Mouse (Mus musculus) embryonic stem cell, embryonic (primary cell): ENCODE measurements at regions not wholly inside any gene's neighbourhood (a gene's known extent, or its start where the extent isn't known, plus 50 kb on each side); places are given as distances from the start of the nearest gene placed in this dataset.
"Not testable (repeated sequence)": the region's sequence is repeated elsewhere in the genome, so short reads cannot be mapped to it uniquely, and the experiment has no call there.

Experiments used
- CTCF ChIA-PET, 4 experiments: fragments of 300-600 bp in 2 of 4; fragments of 350-600 bp in 2 of 4; sonication (Branson Sonifier 250); formaldehyde crosslinking; loops; one replicate each; lab custom pipeline; 2022; ENCODE audit warnings: inconsistent platforms in 2 of 4; lab: Charles Lee
- POLR2A ChIA-PET, 4 experiments: fragments of 300-600 bp in 2 of 4; fragments of 350-600 bp in 2 of 4; sonication (Branson Sonifier 250); formaldehyde crosslinking; loops; one replicate each; lab custom pipeline; 2022; ENCODE audit warnings: antibody characterized with exemption in 4 of 4, inconsistent platforms in 1 of 4; lab: Charles Lee

DNA sequence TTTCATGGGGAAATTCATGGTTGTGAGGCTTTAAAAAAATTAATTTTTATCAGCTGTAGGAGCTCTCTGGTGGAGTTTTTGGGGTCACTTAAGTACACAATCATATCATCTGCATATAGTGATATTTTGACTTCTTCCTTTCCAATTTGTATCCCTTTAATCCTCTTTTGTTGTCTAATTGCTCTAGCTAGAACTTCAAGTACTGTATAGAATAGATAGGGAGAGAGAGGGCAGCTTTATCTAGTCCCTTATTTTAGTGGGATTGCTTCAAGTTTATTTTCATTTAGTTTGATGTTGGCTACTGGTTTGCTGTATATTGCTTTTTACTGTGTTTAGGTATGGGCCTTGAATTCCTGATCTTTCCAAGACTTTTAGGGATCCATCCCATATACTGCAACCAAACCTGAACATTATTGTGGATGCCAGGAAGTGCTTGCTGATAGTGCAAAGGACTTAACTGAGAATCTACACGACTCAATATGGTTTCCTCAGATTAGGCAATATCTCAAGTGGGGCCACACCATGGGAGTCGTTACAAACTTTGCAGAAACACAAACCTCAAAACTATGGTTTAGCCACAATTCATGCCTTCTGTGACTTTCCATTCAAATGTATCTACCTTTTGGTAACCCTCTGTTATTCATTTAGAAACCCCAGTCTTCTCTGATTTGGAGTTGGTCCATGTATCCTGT lies 878.4 kb upstream of the Olfr1507 start:
- POLR2A ChIA-PET, CTCF ChIA-PET: not testable (repeated sequence)

DNA sequence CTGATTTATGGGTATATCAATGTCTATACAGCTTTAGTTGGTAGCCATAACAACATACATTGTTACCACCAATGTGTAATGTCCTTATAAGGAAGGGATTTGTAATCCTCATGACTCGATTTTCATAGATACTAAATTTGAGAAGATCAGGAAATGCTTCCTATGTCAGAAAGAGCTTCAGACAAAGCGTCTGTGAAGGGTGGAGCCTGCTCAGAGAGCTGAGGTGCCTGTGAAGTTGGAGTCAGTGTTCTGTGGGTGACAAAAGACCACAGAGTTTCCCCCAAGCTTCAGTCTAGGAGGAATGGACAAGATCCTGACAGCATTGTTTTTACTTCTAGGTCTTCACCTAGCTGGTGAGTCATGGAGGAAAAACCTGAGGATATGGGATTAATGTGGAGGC lies 874.2 kb upstream of the Olfr1507 start:
- POLR2A ChIA-PET = no interaction called here
- CTCF ChIA-PET = no interaction called here

DNA sequence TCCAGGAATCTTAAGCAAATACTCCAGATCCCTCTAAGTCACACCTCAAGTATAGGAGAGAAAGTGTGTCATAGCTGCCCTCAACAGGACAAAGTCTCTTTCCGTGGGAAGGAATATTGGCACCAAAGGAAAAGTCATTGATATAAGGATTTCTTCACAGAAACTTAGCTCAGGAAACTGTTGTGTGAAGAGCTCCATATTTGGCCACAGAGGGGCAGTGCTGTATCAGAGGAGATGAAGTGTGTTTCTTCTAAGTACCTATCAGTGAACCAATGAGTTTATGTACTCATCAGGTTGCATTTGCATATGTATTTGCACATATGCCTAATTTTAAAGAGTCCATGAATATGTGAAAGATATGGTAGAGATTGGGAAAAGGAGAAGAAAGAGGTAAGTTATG lies 871.9 kb upstream of the Olfr1507 start:
- CTCF ChIA-PET, POLR2A ChIA-PET: not testable (repeated sequence)

DNA sequence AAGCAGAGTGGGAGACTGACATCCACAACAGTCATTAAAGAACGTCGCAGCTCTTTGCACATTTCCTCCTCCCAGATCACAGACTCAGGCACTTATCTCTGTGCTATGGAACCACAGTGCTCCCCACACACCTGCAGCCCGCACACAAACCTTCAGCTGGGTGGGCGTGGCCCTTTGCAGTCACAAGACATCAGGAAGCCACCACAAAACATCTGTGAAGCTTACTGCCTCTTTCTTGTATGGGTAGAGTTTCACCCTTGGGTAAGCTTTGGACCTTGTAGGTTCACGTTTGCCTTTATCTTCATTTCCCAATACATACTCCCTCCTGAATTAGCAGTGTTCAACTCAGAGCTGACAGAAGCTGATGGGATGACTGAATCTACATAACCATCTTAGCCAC lies 868.4 kb upstream of the Olfr1507 start:
- CTCF ChIA-PET, POLR2A ChIA-PET: not testable (repeated sequence)

DNA sequence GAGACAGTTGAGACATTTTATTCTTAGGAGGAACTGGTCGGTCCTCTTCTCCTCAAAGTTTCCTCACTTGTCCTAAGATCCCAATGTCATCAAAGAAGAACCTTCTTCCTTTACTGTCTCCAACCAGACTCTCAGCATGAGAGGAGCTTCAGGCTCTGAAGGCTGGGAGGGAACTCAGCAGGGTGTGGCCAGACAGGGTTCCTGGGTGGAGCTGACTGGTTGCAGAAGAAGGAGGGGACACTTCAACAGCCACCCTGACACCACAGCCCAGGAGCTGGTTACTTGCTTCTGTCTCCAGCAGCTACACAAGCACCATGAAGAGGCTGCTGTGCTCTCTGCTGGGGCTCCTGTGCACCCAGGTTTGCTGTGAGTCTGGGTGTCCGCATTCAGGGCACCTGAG lies 866.5 kb upstream of the Olfr1507 start:
- CTCF ChIA-PET, POLR2A ChIA-PET: not testable (repeated sequence)

DNA sequence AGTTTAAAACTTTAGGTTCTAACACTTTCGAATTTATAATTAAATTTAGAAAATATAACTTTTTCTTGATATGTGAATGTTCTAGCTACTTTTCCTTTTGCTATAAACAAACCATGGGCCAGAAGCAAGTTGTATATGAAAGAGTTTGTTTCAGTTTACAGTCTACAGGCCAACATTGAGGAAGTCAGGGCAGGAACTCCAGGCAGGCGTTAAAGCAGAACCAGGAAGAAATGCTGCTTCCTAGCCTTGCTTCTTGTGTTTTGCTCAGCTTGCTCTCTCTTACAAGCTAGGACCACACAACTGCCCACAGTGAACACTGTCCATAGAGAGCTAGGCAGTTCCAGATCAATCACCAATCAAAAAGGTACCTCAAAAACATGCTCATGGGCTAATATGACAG lies 861.9 kb upstream of the Olfr1507 start:
- POLR2A ChIA-PET, CTCF ChIA-PET: not testable (repeated sequence)

DNA sequence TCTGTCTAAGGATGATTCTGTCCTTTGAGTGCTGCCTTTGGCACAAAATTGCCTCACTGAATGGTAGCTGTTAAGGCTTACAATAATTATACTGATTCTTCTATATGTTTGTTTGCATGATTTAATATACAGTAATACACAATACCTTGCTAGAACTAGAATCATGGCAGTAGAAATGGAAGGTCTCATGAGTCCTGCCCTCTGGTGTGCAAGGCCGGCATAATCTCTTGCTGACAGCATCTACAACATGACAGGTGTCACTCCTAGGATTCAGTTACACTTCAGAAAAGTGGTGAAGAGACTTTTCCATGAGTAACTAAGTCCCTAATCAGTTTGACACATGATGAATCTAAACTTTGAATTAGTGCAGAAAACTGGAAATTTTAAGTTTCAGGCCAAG lies 861.2 kb upstream of the Olfr1507 start:
- CTCF ChIA-PET, POLR2A ChIA-PET: not testable (repeated sequence)

DNA sequence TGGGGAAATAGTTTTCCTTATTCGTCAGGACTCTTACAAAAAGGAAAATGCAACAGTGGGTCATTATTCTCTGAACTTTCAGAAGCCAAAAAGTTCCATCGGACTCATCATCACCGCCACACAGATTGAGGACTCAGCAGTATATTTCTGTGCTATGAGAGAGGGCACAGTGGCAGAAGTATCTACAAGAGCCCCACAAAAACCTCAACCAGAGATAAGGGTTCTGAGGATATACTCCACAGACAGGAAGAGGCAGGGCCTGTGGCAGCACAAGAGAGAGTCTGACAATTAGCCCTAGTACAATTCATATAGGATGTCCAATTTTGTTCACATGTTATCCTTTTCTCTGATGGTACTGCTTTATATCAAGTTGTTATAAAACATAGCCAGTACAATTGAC lies 855.9 kb upstream of the Olfr1507 start:
- CTCF ChIA-PET, POLR2A ChIA-PET: not testable (repeated sequence)

DNA sequence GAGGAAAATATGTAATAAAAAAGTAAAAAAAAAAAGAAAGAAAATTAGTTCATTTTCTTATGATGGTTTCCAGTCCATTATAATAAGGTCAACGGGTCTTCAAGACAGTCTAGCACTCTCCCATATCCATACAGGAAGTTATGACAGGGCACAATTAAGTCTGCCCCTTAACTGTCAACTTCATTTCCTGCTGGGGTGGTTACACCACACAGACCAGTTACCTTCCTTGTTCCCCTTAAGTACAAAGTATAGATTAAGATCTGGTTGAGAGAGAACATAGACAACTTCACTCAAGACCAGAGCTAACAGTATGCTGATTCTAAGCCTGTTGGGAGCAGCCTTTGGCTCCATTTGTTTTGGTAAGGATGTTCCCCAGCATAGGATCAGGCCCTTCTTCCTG lies 855.2 kb upstream of the Olfr1507 start:
- POLR2A ChIA-PET, CTCF ChIA-PET: not testable (repeated sequence)

DNA sequence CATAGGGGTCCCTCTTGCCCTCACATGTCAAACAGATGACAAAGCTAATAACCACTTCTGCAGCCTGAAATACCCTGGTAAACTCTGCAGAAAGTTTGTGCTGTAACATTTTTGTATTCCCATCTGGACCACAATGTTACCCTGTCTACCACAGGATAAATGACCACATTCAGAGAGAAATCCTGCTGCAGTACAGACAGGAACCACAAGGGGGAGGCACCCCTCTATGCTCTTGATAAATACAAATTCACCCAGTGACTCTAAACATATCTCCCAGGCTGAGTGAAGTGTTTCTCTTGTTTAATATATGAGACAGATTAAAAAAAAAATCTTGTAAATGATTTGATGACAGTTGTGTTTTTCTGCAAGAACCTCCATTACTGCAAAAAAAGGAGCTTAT lies 853.6 kb upstream of the Olfr1507 start:
- CTCF ChIA-PET, POLR2A ChIA-PET: not testable (repeated sequence)

DNA sequence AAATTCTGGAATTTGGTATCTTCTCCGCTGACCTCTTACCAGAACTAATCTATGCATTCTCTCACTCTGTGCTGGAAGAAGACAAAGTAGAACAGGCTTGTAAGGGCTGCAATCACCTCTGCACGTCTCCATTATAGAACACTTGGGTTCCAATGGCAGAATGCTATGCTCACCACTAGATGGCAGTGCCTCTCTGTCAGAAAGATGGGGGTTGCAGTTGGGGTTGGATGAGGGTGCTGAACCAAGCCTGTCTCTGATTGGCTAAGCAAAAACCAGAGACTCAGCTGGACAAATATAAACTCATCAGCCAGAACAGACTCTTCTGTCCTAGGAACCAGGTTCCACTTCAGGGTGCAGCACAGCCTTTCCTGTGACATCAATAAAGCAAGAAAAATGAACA lies 850.0 kb upstream of the Olfr1507 start:
- CTCF ChIA-PET = interaction anchor here in 1 of 4 experiments (0.7 kb wide), 1 partner anchor 459 kb away, joined by 3 read pairs; no protein-coding TSS in a partner anchor
- POLR2A ChIA-PET = not testable (repeated sequence)

DNA sequence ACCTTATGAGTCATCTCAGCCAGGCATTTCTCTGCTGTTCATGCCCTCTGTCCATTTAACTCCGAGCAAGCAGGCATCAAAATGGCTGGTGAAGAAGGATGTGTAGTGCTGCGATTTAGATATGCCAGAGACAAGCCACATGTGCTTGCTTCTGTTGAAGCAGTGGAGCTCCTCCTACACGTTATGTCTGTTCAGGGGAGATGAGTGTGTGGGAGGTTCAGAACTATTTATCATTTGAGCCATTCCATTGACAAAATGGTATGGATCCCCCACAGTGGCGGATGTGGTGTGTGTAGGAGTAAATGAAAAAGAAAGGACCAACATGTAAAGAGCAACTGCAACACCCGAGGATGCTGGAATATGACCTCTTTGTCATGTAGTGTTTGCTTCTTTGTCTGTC lies 848.3 kb upstream of the Olfr1507 start:
- POLR2A ChIA-PET = interaction anchor here in 1 of 4 experiments (0.6 kb wide), 1 partner anchor 879 kb away, joined by 3 read pairs; no protein-coding TSS in a partner anchor

DNA sequence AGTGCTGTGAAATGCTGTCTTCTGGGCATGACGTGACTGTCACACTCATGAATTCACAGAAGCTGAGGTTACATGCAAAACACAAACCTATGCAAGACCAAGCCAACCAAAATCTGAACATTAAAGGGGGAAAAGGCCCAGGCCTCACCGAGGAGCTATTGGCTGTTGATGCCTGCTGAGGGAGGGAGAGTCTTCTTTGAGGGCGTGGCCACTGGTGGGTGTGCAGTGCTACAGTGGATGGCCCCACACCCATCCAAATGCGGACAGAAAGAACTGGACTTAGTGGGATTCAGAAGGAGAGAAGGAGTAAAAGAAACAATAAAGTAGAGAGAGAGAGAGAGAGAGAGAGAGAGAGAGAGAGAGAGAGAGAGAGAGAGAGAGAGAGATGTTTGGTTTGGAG lies 843.6 kb upstream of the Olfr1507 start:
- CTCF ChIA-PET, POLR2A ChIA-PET: not testable (repeated sequence)

More for the DNA sequence above, 848.3 kb upstream of the Olfr1507 start:
- CTCF ChIA-PET = not testable (repeated sequence)

DNA sequence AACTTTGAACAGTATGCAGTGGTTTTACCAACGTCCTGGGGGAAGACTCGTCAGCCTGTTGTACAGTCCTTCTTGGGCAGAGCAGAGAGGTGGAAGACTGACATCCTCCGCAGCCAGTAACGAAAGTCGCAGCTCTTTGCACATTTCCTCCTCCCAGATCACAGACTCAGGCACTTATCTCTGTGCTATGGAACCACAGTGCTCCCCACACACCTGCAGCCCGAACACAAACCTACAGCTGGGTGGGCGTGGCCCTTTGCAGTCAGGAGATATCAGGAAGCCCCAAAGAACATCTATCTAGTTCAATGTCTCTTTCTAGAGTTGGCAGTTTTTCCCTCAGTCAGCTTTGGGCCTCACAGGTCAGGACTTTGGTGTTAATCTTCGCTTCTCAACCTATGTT lies 841.9 kb upstream of the Olfr1507 start:
- CTCF ChIA-PET, POLR2A ChIA-PET: not testable (repeated sequence)

DNA sequence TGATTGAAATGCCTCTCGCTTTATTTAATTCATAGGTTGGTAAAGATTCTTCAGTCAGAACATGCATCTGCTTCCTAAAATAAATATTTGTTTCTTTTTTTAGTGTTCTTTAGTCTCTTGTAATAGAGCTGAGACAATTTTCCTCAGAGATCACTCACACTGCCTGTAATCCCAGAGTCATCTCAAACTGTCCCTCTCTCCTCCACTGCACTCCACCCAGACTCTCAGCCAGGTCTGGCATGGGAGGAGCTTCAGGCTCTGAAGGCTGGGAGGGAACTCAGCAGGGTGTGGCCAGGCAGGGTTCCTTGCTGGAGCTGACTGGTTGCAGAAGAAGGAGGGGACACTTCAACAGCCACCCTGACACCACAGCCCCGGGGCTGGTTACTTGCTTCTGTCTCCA lies 841.2 kb upstream of the Olfr1507 start:
- POLR2A ChIA-PET, CTCF ChIA-PET: not testable (repeated sequence)

DNA sequence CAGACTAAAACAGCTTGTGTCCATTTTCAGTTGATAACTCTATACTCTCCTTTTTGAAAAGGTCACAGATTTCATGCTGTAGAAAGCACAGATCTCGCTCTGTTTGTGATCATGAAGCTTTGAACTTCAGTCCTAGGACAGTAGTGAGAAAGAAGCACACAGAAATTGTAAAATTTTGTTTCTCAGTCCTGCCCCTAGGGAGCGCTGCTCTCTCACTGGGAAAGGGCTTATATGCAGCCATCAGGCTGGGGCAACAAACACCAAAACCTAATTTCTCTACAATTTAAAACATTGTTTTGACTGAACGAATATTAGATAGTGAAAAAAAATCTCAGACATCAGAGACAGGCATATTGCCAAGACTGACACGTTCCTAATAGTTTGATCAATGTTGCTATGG lies 838.9 kb upstream of the Olfr1507 start:
- POLR2A ChIA-PET = not testable (repeated sequence)

DNA sequence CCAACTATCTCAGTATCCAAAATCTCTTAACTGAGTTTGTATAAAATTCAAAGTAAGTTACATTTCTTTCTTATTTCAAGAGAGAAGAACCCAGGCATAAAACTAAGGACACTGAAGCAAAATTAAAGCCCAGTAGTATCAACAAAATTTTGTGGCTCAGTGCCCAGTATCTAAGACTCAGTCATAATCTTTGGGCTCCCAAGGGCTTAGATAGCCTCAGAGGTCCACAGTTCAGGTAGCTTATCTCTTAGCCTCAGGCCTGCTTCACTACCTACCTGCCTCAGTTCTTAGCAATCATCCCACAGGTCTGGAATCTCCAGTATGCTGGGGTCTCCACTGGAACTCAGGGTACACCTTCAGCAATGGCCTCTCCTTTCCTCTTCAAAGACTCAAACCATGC lies 835.6 kb upstream of the Olfr1507 start:
- CTCF ChIA-PET, POLR2A ChIA-PET: not testable (repeated sequence)

More for the DNA sequence above, 838.9 kb upstream of the Olfr1507 start:
- CTCF ChIA-PET = not testable (repeated sequence)

DNA sequence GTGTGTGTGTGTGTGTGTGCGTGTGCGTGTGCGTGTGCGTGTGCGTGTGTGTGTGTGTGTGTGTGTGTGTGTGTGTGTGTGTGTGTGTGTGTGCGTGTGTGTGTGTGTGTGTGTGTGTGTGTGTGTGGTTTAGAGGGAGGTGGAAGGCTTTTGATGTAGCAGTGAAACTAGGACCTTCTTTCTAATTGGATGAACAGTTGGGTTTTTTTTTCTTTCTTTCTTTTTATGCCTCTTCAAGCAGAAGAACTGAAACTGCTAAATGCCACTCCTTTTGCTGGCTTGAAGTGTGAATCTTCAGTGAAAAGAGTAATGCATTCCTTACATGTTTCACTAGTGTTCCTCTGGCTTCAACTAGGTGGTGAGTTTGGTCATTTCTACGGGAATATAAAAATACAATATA lies 828.8 kb upstream of the Olfr1507 start:
- CTCF ChIA-PET, POLR2A ChIA-PET: not testable (repeated sequence)

DNA sequence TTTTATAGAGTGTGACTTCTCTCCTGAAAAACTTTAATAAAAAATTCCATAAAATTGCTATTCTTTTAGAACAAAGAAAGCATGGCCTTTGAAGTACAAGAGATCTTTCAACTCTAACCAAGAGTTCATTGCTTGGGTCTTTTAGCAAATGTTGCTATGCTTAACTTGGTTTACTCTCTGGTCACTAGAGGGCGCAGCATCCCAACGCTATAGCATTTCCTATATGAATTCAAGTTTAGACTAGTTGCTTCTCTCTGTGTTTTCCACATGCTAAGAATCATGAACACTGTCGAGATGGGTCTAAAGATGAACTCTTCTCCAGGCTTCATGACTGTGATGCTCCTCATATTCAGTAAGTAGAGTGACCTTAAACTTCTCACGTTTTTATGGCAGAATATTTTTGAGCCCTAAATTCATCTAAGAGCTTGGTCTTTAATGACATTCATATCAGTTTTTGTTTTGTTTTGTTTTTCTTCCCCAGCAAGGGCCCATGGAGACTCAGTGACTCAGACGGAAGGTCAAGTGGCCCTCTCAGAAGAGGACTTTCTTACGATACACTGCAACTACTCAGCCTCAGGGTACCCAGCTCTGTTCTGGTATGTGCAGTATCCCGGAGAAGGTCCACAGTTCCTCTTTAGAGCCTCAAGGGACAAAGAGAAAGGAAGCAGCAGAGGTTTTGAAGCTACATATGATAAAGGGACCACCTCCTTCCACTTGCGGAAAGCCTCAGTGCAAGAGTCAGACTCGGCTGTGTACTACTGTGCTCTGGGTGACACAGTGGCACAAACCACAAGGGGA lies 823.2 kb upstream of the Olfr1507 start:
- CTCF ChIA-PET, POLR2A ChIA-PET: not testable (repeated sequence)

DNA sequence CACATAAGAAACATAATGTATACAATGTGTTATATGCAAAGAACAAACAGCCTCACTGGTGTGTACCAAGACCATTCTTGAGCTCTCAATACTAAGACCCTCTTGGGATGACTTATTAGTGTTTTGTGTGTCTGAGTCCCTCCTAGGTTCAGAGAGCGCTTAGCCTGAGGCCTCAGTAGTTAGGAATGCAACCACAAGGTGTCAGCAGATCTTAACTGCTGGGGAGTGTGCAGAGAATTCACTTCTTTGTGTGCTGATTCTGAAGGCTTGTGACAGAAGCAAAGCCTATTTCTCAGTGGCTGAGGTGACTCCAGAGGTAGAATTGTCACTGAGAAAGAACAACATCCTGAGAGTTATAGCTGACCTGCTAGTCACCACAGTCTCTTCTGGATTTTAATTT lies 816.9 kb upstream of the Olfr1507 start:
- POLR2A ChIA-PET, CTCF ChIA-PET: not testable (repeated sequence)

DNA sequence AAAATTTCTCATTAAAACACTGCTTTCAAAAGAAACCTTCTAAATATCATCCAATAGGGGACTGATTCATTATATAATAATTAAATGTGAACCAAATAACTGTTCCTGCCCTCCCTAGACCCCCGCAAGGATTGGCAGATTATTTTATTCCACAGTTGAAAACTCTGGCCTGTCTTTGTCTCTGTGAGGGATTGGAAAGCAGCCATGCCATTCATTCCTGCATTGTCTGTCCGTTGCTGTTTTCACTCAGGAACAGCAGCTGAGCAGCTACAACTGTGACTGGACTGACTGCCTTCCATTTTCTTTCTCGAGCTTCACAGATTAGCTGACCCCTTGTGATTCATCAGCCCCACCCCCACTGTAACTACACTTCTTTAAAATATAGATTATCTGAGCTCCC lies 807.6 kb upstream of the Olfr1507 start:
- POLR2A ChIA-PET, CTCF ChIA-PET: not testable (repeated sequence)
